Mouse (Mus musculus) urinary bladder, adult 2 months (tissue): ENCODE data around the gene Gm2042. TPM values are rescaled to one million over a fixed set of nuclear protein-coding genes. Genes with fewer than 3 reads are reported as not detected.
"Not testable (repeated sequence)": the region's sequence is repeated elsewhere in the genome, so short reads cannot be mapped to it uniquely, and the experiment has no call there.

Experiments
- DNase-seq: peaks from one replicate; pipeline ENCODE4 v3.0.0; 2022; ENCODE audit warnings: low spot score
- polyA plus RNA-seq: library from polyadenylated mRNA; depleted of rRNA; stranded (reverse); fragments of >200 nt; gene quantifications from 2 replicates; pipeline ENCODE4 v1.2.3, GENCODE M21; 2012; rRNA removed

The Gm2042 gene
- not detected in 2 replicates for polyA plus RNA-seq

- DNase-seq = not testable (repeated sequence)
Measured at GRCm38 (mm10) chr12:87953780-87954179, at the start of gene Gm2042. TSS of gene Gm2042 (plus strand) at chr12:87954080.

GRCm38 (mm10) chr12:87919721-87920120 lies 34.2 kb upstream of the Gm2042 start, which contains the start of gene Gm2035:
TSS of gene Gm2035 (minus strand) at chr12:87919857.
- DNase-seq = not testable (repeated sequence)

GRCm38 (mm10) chr12:87984000-87984399 lies 30.1 kb downstream of the Gm2042 start:
- DNase-seq = not testable (repeated sequence)

DNA sequence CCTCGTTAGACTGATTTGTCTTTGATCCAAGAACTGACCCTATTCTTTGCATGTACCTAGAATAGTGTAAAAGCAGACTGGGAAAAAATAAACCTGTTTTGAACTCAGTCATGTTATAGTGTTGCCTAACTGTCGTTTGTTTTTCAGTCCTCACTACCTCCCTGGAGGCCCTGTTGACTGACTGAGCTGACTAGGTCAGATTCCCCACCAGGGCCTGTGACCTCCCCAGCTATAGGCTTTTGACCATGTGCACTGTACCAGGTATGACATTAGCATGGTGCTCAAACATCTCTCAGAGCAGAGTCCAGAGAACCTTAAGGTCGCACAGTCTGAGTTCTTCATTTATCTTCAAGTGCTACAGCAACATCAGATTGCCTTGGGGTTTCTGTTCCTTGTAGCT lies 50.2 kb downstream of the Gm2042 start:
- DNase-seq = not testable (repeated sequence)

Other genes starting within 250 kb of the Gm2042 start
- not detected in 2 replicates for gene Gm21319, start 178.3 kb upstream of the Gm2042 start, polyA plus RNA-seq
- gene Gm21936, start 158.6 kb upstream of the Gm2042 start, polyA plus RNA-seq = not detected in 2 replicates
- not detected in 2 replicates for gene BB287469, start 137.5 kb upstream of the Gm2042 start, polyA plus RNA-seq
- gene Gm2001, start 111.7 kb upstream of the Gm2042 start, polyA plus RNA-seq = not detected in 2 replicates
- gene Gm2016, start 80.0 kb upstream of the Gm2042 start, polyA plus RNA-seq = not detected in 2 replicates
- not detected in 2 replicates for gene Gm2022, start 58.7 kb upstream of the Gm2042 start, polyA plus RNA-seq
- not detected in 2 replicates for gene Gm2035, start 34.2 kb upstream of the Gm2042 start, polyA plus RNA-seq
- not detected in 2 replicates for gene Gm2075, start 57.8 kb downstream of the Gm2042 start, polyA plus RNA-seq
- gene Gm6803, start 64.7 kb downstream of the Gm2042 start, polyA plus RNA-seq = not detected in 2 replicates
- gene Gm2056, start 72.9 kb downstream of the Gm2042 start, polyA plus RNA-seq = not detected in 2 replicates
- not detected in 2 replicates for gene Gm16368, start 129.6 kb downstream of the Gm2042 start, polyA plus RNA-seq
- gene Gm10436, start 228.0 kb downstream of the Gm2042 start, polyA plus RNA-seq = not detected in 2 replicates